Mouse (Mus musculus): ENCODE results near the gene Pkp1. TPM values are rescaled to one million over a fixed set of nuclear protein-coding genes. Genes with fewer than 3 reads are reported as not detected.
A peak's percentile ranks its signal among the peaks of the same experiment; 100 is the strongest.

The Pkp1 gene
- polyA plus RNA-seq, 1 experiment from 2014 or later: 0.11 TPM

DNA sequence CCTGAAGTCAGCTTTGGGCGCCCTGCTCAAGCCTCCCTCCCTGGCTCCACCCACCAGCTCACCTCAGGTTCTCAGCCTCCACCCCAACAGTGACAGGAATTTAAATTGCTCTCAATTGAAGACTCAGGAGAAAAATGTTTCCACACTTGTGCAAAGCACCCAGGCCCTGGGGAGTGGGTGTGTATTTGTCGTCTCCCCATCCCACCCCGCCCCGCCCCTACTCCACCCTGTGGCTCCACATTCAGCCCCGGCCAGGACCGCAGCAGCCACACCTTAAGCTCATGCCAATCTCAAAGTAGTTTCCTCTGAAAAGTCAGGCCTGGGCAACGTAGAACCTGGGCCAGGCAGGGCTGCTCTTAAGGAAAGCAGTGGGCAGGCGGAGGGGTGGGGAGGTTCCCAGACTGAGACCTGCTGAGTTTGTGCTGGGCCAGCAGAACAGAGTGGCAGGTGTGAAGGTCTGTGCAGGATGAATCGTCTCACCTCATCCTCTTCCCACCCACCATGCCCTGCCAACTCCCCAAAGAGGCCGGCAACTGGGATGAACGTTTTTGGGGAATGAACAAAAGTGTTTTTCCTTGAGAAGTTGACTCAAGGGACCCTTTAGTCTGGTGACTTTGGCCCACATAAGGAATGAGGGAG, 61.8 kb downstream of the Pkp1 start:
- H3K9me3 ChIP-seq (ENCODE audit: control insufficient read depth, low read length): no peaks in the 10 kb centered on the region
- no peaks in the 10 kb centered on the region for H3K27me3 ChIP-seq (ENCODE audit: control insufficient read depth, insufficient read depth, low read length)
- H3K4me3 ChIP-seq (ENCODE audit: low read depth, low read length): no peak overlapping the region
- H3K4me1 ChIP-seq (replicated peaks; ENCODE audit: control insufficient read depth, insufficient read depth, low read length): no peaks in the 10 kb centered on the region; the same call in 1 of the 2 replicates
- no peak overlapping the region for H3K9ac ChIP-seq (ENCODE audit: low read length)
- no peak for DNase-seq (ENCODE audit: low spot score)
- no peak for ATAC-seq (replicated peaks; ENCODE audit: low FRiP score)
- WGBS: 65% methylated on average over 11 of the region's 11 CpGs
- no peak overlapping the region for H3K4me2 ChIP-seq (ENCODE audit: low read depth, low read length, severe bottlenecking)
- no peaks in the 10 kb centered on the region for H3K36me3 ChIP-seq (ENCODE audit: control insufficient read depth, insufficient read depth, low read length)
- H3K27ac ChIP-seq (ENCODE audit: low read depth, low read length): no peak overlapping the region

DNA sequence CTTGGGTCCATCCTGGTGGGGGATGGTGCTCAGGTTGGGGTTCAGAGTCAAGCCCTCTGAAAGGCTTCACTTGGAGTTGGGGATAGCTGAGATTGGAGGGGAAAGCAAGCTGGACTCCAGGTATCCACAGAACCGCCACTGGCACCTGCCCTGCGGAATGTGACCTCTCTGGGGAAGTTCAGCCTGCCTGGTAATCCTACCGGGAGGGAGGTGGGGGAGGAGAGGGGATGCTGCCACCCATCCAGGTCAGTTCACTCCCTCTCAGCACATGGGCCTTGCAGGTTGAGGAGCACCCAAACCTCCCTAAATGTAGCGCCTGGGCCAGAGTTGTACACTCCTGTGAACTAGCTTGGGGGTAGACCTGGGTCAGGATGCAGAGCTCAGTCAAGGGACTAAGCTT, 62.9 kb downstream of the Pkp1 start:
- Histone ChIP-seq H3K27me3 (ENCODE audit: control insufficient read depth, insufficient read depth, low read length) (no peaks in the 10 kb centered on the region), H3K4me2 (ENCODE audit: low read depth, low read length, severe bottlenecking) (no peak overlapping the region), H3K9me3 (ENCODE audit: control insufficient read depth, low read length) (no peaks in the 10 kb centered on the region), H3K36me3 (ENCODE audit: control insufficient read depth, insufficient read depth, low read length) (no peaks in the 10 kb centered on the region), H3K27ac (ENCODE audit: low read depth, low read length) (no peak overlapping the region), H3K4me1 (replicated peaks; ENCODE audit: control insufficient read depth, insufficient read depth, low read length) (no peaks in the 10 kb centered on the region; the same call in 1 of the 2 replicates), H3K9ac (ENCODE audit: low read length) (no peak overlapping the region), H3K4me3 (ENCODE audit: low read depth, low read length) (no peak overlapping the region)
- no peak for ATAC-seq (replicated peaks; ENCODE audit: low FRiP score)
- DNase-seq (ENCODE audit: low spot score): no peak
- WGBS: 69% methylated on average over 4 of the region's 4 CpGs

DNA sequence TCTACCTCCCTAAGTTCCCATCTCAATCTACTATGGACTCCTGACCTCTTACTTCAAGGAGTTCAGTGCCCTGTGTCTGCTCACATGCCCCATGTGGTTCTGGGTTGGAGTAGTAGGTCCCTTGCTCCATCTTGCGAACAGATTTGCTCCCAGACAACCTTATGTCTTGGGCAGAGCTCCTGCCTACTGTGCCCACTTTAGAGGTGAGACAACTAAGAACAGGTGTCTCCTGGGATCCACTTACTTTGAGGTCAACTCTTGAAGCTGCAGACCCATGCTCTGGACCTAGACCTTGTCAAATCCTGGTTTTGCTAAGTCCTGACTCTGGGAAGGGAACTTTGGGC, 63.7 kb downstream of the Pkp1 start:
- no peaks in the 10 kb centered on the region for H3K27me3 ChIP-seq (ENCODE audit: control insufficient read depth, insufficient read depth, low read length)
- H3K9ac ChIP-seq (ENCODE audit: low read length): no peak overlapping the region
- DNase-seq (ENCODE audit: low spot score) (no peak), ATAC-seq (replicated peaks; ENCODE audit: low FRiP score) (no peak)
- WGBS: 86% methylated on average over 1 of the region's 1 CpGs
- no peak overlapping the region for H3K4me3 ChIP-seq (ENCODE audit: low read depth, low read length)
- H3K4me1 ChIP-seq (replicated peaks; ENCODE audit: control insufficient read depth, insufficient read depth, low read length): no peaks in the 10 kb centered on the region; the same call in 1 of the 2 replicates
- H3K9me3 ChIP-seq (ENCODE audit: control insufficient read depth, low read length): no peaks in the 10 kb centered on the region
- H3K4me2 ChIP-seq (ENCODE audit: low read depth, low read length, severe bottlenecking): no peak overlapping the region
- H3K27ac ChIP-seq (ENCODE audit: low read depth, low read length): no peak overlapping the region
- no peaks in the 10 kb centered on the region for H3K36me3 ChIP-seq (ENCODE audit: control insufficient read depth, insufficient read depth, low read length)

- no peak for ATAC-seq (replicated peaks; ENCODE audit: low FRiP score)
- H3K4me3 ChIP-seq (ENCODE audit: low read depth, low read length): no peak overlapping the region
- no peak overlapping the region for H3K4me2 ChIP-seq (ENCODE audit: low read depth, low read length, severe bottlenecking)
These were observed 64.2 kb downstream of the Pkp1 start for GRCm38 (mm10) chr1:135854591-135855343.

DNA sequence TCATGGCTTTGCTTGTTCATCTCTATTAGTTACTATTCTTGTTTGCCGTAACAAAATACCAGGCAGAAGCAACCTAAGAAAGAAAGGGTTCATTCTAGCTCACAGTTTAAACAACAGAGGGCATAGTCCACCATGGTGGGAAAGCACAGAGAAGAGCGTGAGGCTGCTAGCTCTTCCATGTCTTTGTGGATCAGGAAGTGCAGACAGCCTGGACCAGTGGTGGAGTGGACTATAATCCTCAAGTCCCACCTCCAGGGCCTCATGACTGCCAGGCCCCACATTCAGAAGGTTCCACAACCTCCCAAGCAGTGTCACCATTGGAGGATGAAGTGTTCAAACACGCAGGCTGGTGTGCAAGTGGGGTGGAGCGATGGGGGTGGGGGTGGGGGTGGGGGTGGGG, 65.8 kb downstream of the Pkp1 start:
- ATAC-seq (replicated peaks; ENCODE audit: low FRiP score): no peak
- no peak overlapping the region for H3K27ac ChIP-seq (ENCODE audit: low read depth, low read length)
- DNase-seq (ENCODE audit: low spot score): no peak
- WGBS: 95% methylated on average over 4 of the region's 4 CpGs
- no peaks in the 10 kb centered on the region for H3K27me3 ChIP-seq (ENCODE audit: control insufficient read depth, insufficient read depth, low read length)
- no peaks in the 10 kb centered on the region; the same call in 1 of the 2 replicates for H3K4me1 ChIP-seq (replicated peaks; ENCODE audit: control insufficient read depth, insufficient read depth, low read length)
- H3K36me3 ChIP-seq (ENCODE audit: control insufficient read depth, insufficient read depth, low read length): no peaks in the 10 kb centered on the region
- no peak overlapping the region for H3K4me2 ChIP-seq (ENCODE audit: low read depth, low read length, severe bottlenecking)
- H3K9ac ChIP-seq (ENCODE audit: low read length): no peak overlapping the region
- H3K9me3 ChIP-seq (ENCODE audit: control insufficient read depth, low read length): no peaks in the 10 kb centered on the region
- H3K4me3 ChIP-seq (ENCODE audit: low read depth, low read length): no peak overlapping the region

More at GRCm38 (mm10) chr1:135854591-135855343, 64.2 kb downstream of the Pkp1 start:
- Histone ChIP-seq H3K27me3 (ENCODE audit: control insufficient read depth, insufficient read depth, low read length) (no peaks in the 10 kb centered on the region), H3K9ac (ENCODE audit: low read length) (no peak overlapping the region), H3K4me1 (replicated peaks; ENCODE audit: control insufficient read depth, insufficient read depth, low read length) (no peaks in the 10 kb centered on the region; the same call in 1 of the 2 replicates), H3K36me3 (ENCODE audit: control insufficient read depth, insufficient read depth, low read length) (no peaks in the 10 kb centered on the region), H3K9me3 (ENCODE audit: control insufficient read depth, low read length) (no peaks in the 10 kb centered on the region), H3K27ac (ENCODE audit: low read depth, low read length) (no peak overlapping the region)
- no peak for DNase-seq (ENCODE audit: low spot score)
- WGBS: 94% methylated on average over 6 of the region's 6 CpGs

DNA sequence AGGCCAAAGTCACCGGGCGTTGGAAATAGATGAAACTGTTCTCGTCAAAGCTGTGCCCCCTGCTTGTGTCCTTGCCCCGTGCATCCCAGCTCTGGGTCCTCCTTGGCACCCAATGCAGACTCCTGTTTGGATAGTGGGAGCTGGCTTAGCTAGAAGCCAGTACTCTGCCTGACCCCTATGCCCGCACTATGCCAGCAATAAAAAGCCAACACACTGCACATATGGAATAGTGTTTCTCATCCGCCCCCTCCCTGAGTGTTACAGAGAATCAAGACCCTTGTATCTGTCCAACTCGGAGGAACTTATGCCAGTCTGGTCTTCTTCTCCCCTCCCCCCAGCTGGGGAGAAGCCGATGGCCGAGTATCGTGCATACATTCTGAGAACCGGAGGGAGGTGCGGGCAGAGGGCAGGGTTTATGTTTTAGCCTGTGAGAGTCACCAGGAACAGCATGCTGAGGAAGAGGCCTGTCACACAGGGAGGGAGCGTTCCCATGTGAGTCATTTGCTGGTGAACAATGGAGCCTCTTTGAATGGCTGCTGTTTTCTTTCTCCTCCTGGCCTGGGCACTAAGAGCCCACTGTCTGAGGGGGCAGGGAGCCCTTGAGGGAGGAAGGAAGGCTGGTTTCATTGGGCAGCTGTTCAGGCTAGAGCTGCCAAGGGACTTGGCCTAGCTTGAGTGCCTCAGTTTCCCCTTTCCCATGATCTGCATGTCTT, 66.8 kb downstream of the Pkp1 start:
- Histone ChIP-seq H3K4me2 (ENCODE audit: low read depth, low read length, severe bottlenecking) (no peak overlapping the region), H3K27ac (ENCODE audit: low read depth, low read length) (no peak overlapping the region), H3K36me3 (ENCODE audit: control insufficient read depth, insufficient read depth, low read length) (no peaks in the 10 kb centered on the region), H3K27me3 (ENCODE audit: control insufficient read depth, insufficient read depth, low read length) (no peaks in the 10 kb centered on the region), H3K4me1 (replicated peaks; ENCODE audit: control insufficient read depth, insufficient read depth, low read length) (no peaks in the 10 kb centered on the region; the same call in 1 of the 2 replicates), H3K4me3 (ENCODE audit: low read depth, low read length) (no peak overlapping the region), H3K9ac (ENCODE audit: low read length) (no peak overlapping the region), H3K9me3 (ENCODE audit: control insufficient read depth, low read length) (no peaks in the 10 kb centered on the region)
- WGBS: 47% methylated on average over 13 of the region's 13 CpGs
- DNase-seq (ENCODE audit: low spot score): no peak
- peak; percentile 60; the same call in 1 of the 2 replicates for ATAC-seq (replicated peaks; ENCODE audit: low FRiP score)

DNA sequence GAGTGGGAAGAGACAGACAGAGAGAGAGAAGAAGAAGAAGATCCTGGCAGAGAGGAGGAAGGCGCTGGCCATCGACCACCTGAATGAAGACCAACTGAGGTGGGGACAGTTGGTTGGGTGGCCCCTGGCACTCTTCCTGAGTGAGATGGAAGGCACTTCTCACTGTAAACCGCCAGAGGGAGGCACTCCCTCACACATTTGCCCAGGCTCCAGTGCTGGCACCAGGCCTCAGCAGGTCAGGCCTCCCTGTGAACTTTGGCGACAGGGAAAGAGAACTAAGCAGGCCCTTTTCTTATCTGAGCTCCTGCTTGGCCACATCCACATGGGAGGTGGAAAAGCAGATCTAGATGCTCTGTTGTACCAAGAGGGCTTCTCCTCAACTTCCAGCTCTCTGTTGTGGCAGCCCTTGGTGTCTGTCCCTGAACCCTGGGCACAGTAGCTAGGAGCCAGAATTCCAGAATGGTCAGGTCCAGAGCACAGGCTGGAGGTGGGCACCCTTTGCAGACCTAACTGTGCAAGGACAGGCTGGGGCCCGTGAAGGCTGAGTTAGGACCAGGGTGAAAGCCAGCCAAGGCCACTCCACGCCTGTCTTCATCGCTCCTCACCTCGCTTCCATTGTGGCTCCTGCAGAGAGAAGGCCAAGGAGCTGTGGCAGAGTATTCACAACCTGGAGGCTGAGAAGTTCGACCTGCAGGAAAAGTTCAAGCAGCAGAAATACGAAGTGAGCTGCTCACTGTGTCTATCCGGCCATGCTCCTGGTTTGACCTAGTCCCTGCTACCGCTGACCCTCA, 68.1 kb downstream of the Pkp1 start:
- H3K4me2 ChIP-seq (ENCODE audit: low read depth, low read length, severe bottlenecking): no peak overlapping the region
- no peaks in the 10 kb centered on the region for H3K27me3 ChIP-seq (ENCODE audit: control insufficient read depth, insufficient read depth, low read length)
- H3K9me3 ChIP-seq (ENCODE audit: control insufficient read depth, low read length): no peaks in the 10 kb centered on the region
- ATAC-seq (replicated peaks; ENCODE audit: low FRiP score) (no peak), DNase-seq (ENCODE audit: low spot score) (no peak)
- H3K36me3 ChIP-seq (ENCODE audit: control insufficient read depth, insufficient read depth, low read length): no peaks in the 10 kb centered on the region
- WGBS: 76% methylated on average over 12 of the region's 12 CpGs
- no peak overlapping the region for H3K9ac ChIP-seq (ENCODE audit: low read length)
- no peak overlapping the region for H3K4me3 ChIP-seq (ENCODE audit: low read depth, low read length)
- no peak overlapping the region for H3K27ac ChIP-seq (ENCODE audit: low read depth, low read length)
- H3K4me1 ChIP-seq (replicated peaks; ENCODE audit: control insufficient read depth, insufficient read depth, low read length): no peaks in the 10 kb centered on the region; the same call in 1 of the 2 replicates

Data from forebrain, embryonic 11.5 days (tissue).